Mouse (Mus musculus) kidney, adult 18-20 months (tissue): ENCODE results near the gene Serpina3a.

ENCODE experiments used
- DNase-seq: peaks from one replicate; pipeline ENCODE4 v3.0.0; 2021

The Serpina3a gene

DNA sequence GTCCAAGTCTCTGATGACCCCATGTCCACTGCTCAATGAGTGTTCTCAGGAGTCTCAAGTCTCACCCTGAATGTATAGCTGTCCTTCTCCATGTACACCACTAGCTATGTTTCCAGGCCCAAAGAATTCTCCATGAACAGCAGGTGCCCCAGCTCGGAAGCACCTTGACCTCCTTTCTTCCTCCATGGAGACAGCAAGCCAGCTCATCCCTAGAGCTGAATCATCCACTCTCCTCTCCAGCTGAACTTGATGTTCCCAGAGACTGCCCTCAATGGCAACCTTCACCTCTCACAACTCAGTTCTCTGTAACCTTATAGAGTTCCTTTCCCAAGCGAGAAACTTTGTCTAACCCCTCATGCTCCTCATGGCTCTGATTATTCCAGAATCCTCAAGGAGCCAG lies 33.0 kb downstream of the Serpina3a start:
- DNase-seq = no peak

- DNase-seq = no peak
These were observed 39.5 kb downstream of the Serpina3a start for GRCm38 (mm10) chr12:104151989-104152388.

DNA sequence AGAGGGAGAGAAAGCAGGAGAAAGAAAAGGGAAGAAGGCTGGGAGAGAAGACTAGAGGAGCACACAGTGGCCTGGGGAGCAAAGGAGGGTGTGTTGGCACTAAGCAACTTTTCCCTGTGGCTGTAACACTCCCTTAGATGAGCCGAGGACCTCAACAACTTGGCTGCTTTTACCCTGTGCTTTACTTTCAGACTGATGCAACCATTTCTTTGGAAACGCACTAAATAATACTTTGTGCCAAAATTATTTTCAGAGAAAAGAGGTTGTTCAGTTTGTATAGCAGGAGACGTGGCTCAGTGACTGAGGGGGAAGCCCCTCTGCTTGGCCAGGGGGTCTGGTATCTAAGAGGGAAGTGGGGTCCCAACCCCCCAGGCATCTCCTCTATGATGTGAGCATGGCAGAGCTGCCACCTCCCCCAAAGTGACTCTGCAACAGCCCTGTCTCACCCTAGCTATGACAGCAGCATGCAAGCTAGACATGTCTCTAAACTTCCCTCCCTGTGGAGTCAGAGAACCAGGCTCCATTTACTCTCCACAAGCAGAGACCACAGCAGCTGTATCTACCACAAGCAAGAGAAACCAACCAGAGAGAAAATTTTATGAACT lies 40.6 kb downstream of the Serpina3a start:
- DNase-seq = no peak

- no peak for DNase-seq
These were observed 41.1 kb downstream of the Serpina3a start, which contains the start of gene Serpina3c for GRCm38 (mm10) chr12:104153656-104154055. Serpina3c (minus strand) TSS chr12:104153870.
